Mouse (Mus musculus) testis, adult 2 months (tissue): ENCODE measurements around the gene Cdca7l.

Experiments
- CTCF ChIP-seq: fragments of 200-500 bp; IDR thresholded peaks from 2 replicates; pipeline ENCODE4 v1.5.1; 2012; ENCODE audit warnings: low read depth, mild to moderate bottlenecking, inconsistent platforms, low read length, moderate library complexity; ENCODE audit not compliant: control insufficient read depth, insufficient read depth, insufficient replicate concordance
- POLR2A ChIP-seq: fragments of 200-500 bp; IDR thresholded peaks from 2 replicates; pipeline ENCODE4 v1.6.1; 2012; ENCODE audit warnings: low read depth, mild to moderate bottlenecking, inconsistent platforms, low read length, moderate library complexity; ENCODE audit not compliant: control insufficient read depth

GRCm38 (mm10) chr12:117914613-117915245, 110.6 kb downstream of the Cdca7l start:
- TF ChIP-seq POLR2A (no peak), CTCF (no peak)
